Mouse (Mus musculus): ENCODE results near the gene Baz2b.

DNA sequence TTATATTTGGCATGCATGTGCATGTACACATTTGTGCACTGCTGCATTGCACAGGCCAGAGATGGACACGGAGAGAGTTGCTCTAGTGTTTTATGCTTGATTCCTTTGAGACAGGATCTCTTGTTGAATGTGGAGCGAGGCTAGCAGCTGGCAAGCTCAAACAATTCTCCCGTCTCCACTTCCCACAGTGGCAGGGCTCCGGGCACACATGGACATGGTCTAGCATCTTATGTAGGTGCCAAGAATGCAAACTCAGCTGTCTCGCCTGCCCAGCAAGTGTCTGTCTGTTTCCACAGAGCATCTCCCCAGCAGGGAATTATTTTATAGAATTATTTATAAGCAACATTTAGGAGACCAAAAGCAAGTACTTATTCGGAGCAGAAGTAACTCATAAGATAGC is 243.2 kb downstream of the Baz2b start:
- TF ChIP-seq CTCF (IDR thresholded peaks at IDR 0.05; ENCODE audit: borderline replicate concordance, insufficient read depth, low read depth, low read length) (no peak), POLR2A (IDR thresholded peaks at IDR 0.05; ENCODE audit: borderline replicate concordance, insufficient read depth, low read length) (no peak)
